Mouse (Mus musculus): ENCODE results near the gene Gpc5.

Gpc5 gene

GRCm38 (mm10) chr14:115844773-115845427, 752.9 kb downstream of the Gpc5 start:
- no peak for DNase-seq

GRCm38 (mm10) chr14:115869127-115869526, 777.1 kb downstream of the Gpc5 start:
- peak; percentile 43 for DNase-seq

GRCm38 (mm10) chr14:115976062-115976461, 884.0 kb downstream of the Gpc5 start:
- DNase-seq = no peak

DNA sequence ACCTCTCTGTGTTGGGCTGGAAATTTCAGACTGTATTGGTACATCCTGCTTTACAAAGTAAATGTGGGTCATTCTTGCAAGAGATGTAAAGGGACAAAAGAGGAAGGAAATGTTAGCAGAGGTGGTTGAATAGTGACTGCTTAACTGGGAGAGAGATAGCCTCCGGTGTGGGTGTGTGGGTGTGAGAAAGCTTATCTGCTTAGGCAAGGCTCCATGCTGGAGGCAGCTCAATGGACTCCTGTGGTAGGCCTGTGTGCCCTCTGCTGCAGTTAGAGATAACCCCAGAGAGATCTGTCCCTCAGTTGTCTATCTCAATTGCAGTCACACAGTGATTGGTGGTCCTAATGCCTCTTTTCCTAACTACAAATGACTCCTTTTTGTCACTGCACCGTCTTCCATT, 887.2 kb downstream of the Gpc5 start:
- DNase-seq = no peak

GRCm38 (mm10) chr14:115990764-115991163, 898.7 kb downstream of the Gpc5 start:
- DNase-seq = no peak

DNA sequence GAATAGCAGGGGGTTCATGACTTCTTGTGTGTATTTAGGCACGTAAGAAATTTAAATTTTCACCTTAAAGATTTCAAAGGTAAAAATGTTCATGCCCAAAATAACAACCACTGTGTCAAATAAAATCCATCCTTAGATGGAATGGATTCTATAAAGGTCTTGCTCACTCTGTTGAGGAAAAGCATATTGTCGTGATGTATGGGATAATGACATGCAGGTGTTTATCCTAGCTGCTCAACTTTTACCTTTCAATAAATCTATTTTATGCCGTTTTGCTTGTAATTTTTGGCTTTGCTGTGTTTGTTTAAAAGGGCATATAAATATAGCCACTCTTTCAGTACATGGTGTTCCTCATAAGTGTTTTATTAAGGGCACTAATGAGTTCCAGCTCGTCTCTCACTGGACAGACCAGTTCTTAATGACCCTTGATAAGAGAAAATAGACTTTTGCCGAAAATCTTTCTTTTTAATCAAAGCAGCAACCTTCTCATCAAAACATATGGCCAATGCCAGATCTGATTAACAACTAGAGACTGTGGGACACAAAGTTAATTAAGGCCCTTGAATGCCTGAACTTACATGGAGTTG, 901.6 kb downstream of the Gpc5 start:
- no peak for DNase-seq

DNA sequence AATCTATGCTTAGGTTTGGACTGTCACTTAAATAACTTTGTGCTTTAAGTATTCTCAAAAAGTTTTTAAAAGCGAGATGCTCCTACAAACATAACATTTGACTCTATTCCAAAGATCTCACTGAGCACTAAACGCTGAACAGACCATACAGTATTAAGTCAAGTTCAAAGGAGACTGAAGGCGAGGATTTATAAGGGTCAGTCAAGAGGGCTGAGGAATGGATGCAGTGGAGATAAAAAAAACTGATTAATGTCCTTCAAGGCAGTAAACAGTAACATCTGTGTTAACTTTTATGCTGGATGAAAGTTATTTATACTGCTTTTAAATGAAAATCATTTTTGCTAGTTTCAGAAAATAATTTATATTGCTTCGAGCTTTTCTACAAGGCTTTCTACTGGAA, 906.9 kb downstream of the Gpc5 start:
- no peak for DNase-seq

DNA sequence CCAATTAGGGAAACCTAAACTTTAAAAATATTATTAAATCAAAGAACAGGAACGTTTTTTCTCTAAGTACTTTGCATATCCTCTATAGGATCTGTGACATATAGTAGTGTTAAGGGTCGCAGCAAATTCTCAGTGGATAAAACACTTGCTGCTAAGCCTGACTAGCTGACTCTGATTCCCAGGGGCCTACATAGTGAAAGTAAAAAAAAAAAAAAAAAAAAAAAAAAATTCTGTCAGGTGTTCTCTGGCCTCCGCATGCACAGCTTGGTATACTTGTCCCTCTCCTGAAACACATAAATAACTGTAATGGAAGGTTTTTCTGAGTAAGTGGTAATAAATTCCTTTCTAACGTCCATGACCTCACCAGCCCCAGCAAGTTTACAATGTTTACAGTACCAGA, 995.0 kb downstream of the Gpc5 start:
- DNase-seq = no peak

DNA sequence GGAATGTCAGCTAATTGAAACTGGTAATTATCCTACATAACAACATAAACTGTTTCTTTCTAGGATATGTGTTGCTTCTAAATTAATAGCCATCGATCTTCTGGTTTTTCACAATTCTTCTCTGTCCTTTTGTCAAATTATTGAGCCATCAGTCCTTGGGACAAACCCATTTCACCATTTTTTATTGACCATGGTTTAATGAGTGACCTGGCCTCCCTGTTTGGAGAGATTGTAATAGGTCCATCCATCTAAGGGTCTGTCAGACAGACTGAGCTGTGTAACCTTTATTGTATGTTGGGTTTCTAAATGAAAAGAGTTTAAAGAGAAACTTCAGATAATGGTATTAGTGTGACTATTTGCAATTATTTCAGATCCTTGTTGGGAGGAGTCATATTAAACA, 1035.9 kb downstream of the Gpc5 start:
- DNase-seq = no peak

DNA sequence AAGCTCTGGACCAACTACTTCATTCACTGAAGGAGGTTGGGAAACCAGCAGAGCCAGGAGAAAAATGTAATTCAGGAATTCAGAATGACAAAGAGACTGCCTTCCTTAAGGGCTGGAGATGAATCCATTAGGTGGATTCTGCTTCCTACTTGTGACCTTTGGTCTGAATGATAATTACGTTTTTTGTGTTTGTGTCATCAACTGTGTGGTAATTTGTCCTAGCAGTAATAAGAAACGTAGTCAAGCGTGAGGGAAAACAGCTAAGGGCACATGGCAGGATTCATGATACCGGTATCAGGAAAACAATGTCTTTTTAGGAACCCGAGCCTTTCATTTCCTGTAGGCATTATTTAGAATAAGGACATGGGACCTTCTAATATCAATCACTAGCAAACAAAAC, 1045.3 kb downstream of the Gpc5 start:
- DNase-seq = no peak

GRCm38 (mm10) chr14:116137772-116138171, 1045.8 kb downstream of the Gpc5 start:
- no peak for DNase-seq

DNA sequence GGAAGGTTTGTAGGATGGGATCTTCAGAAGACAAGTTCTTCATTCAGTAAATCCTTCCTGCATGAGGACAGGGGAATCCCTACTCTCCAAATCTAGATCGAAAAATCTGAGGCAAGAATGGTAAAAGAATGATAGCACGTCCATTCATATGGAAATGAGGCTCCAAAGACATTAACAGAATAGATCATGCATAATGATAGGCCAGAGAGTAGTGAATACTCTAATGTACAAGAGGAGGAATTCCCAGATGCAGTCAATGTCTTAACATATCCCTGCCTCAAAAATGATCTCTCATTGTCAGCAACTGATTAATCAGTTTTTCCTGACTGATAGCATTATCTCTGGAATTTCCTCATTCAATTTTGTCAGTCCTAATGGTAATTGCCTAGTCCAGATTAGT, 1070.6 kb downstream of the Gpc5 start:
- DNase-seq = no peak

- peak; percentile 72 for DNase-seq
Observed at GRCm38 (mm10) chr14:116167401-116167800, 1075.4 kb downstream of the Gpc5 start.

DNA sequence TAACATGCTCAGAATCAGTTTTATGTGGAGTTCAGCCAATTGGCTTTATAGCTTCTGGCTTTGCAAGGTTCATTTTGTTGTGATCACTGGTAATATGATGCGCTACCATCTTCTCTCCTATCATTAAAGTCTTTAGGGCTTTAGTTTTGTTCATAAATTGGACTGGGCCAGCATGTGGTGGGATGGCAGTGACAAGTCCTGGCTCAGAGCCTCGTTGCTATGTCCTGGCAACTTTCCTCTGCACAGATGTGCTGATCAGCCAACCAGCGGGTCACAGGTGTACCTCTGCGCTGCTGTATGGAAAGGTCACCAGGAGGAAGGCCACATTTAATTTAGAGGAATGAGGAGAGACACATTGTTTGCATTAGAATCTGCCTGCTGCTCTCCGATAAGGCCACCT, 1077.1 kb downstream of the Gpc5 start:
- no peak for DNase-seq

GRCm38 (mm10) chr14:116186981-116187380, 1095.0 kb downstream of the Gpc5 start:
- peak; percentile 21 for DNase-seq

GRCm38 (mm10) chr14:116206977-116207376, 1115.0 kb downstream of the Gpc5 start:
- DNase-seq = no peak

DNA sequence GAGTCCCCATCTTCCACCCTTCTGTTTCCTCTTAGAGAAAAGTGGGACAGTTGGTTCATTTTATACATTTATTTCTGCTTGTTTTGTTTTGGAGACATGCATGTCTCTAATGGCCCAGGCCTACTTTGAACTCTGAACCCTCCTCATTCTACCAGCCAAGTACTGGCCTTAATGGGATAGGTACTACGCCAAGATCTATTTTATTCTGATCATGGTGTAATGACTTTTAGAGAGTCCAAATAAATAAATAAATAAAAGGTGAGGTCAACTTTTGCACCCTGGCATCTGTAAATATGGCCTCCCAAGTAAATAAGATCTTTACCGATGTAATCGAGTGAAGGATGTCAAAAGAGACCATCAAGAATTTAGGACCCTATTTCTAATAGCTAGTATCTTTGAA, 1116.6 kb downstream of the Gpc5 start:
- DNase-seq = no peak

DNA sequence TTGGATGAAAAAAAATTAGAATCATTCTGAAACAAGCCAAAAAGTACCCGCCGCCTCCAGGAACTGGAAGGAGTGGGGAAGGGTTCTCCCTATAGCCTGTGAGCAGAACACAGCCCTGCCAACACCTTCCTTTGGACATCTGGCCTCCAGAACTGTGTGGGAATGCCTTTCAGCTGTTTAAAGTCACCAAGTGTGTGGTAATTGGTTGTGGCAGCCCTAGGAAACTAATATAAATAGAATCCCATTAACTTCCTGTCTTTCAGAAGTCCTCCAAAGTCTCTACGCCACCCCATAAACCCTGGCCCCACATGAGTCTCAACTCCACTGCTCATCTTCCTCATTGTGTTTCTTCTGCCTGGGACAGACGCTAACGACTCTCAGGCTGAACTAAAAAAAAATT, 1117.0 kb downstream of the Gpc5 start:
- no peak for DNase-seq

DNA sequence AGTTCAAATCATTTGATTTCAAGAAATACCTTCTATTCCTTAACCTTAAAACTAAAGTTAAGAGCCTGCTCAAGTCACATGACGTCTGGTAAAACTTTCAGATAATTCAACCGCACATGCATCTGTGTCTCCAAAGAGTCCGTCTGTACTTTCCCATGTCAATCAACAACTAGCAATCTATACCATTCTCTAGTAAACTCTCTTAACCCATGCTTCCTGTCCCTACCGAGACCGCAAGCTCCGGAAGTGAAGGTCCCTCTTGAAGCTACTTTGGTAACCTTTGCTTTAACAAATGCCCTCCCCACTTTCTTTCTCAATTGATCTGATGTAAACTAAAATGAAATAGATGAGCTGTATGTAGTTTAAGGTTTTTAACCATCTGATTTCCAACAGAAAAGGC, 1118.3 kb downstream of the Gpc5 start:
- DNase-seq = no peak

DNA sequence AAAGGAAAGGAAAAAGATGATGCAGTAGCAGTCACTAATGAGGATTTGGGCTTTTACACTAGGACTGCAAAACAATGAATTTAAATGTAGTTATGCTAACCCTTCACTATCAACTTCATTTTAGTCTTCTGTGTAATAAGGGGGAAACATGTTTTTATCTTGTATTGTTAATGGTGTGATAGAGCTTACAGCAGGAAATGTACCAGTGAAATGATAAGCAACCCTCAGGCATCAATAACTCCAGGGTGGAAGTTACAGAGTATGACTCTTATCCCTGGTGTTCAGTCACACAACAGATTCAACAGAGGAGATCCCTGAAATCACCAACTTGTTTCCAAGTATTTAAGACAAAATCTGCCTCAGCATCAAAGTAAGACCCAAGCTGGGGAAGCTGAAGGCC, 1120.0 kb downstream of the Gpc5 start:
- DNase-seq = no peak

- DNase-seq = no peak
Observed at GRCm38 (mm10) chr14:116258126-116258525, 1166.1 kb downstream of the Gpc5 start.

DNA sequence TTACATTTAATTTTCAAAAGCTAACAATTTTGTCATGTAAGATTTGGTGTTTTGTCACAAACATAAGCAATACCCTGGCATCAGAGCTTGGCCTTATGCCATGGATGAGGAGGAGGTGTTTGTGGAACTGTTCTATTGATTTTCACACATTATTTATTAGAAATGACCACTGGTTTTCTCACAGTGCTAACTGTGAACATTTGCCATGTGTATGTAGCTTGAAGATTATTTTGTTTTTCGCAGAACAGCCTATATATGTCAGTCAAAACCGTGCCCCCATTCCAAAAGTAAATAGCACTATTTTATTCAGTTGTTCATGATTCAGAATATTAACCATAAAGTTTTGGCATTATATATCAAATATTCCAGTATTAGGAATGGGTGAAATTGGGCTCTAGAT, 1216.5 kb downstream of the Gpc5 start:
- no peak for DNase-seq

GRCm38 (mm10) chr14:116317491-116317890, 1225.5 kb downstream of the Gpc5 start:
- no peak for DNase-seq

DNA sequence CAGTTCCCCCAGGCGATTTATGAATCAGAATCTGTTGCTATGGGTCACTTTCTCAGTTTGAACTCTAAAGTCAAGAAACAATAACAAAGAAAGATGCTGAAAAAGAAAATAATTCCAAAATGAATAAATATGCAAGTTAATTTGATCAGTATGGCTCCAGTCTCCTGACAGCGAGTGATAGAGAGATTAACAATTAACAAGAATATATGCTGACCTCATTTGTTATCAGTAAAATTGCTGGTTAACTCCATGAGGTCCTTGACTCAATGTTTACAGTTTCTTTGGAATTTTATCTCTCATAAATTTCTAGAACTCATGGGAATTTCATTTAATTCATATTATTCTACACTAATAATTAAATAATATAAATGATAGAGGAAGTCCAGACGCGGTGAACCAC, 1244.2 kb downstream of the Gpc5 start:
- DNase-seq = no peak

GRCm38 (mm10) chr14:116338395-116338794, 1246.4 kb downstream of the Gpc5 start:
- DNase-seq = no peak

Data from heart, adult 11 months (tissue).